Mouse (Mus musculus) cerebellum, adult 2 months (tissue): ENCODE data around the gene Scd2.

ENCODE experiments used
- CTCF ChIP-seq: fragments of 200-500 bp; IDR thresholded peaks from 2 replicates; pipeline ENCODE4 v1.5.1; 2011; ENCODE audit warnings: low read depth, mild to moderate bottlenecking, control low read depth, low read length, moderate library complexity, borderline replicate concordance; ENCODE audit not compliant: insufficient read depth
- POLR2A ChIP-seq: fragments of 200-500 bp; IDR thresholded peaks from 2 replicates; pipeline ENCODE4 v1.6.1; 2011; ENCODE audit warnings: low read length, control low read depth, borderline replicate concordance; ENCODE audit not compliant: insufficient read depth

- no peak for TF ChIP-seq CTCF
- no peak for TF ChIP-seq POLR2A
These were observed 34.0 kb upstream of the Scd2 start for GRCm38 (mm10) chr19:44259484-44259883.
